Mouse (Mus musculus): ENCODE results near the gene Cdkn2a.

DNA sequence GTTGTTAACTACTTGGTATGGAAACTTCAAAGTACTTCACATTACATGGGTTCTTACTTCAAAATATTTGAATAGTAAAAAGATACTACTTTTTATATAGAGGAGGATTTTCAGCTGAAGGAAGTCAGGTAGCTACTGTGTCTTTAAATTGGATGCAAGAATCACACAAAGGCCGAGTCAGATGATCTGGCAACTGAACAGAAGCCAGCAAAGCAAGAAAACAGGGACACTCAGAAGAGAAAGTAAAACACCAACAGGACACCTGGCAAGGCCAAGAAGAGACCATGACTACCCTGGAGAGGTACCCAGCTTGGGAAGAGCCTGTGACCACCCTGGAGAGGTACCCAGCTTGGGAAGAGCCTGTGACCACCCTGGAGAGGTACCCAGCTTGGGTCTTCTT lies 7.9 kb downstream of the Cdkn2a start:
- TF ChIP-seq CTCF (IDR thresholded peaks at IDR 0.05; ENCODE audit: control insufficient read depth, insufficient read depth, low read length) (no peak), POLR2A (IDR thresholded peaks at IDR 0.05; ENCODE audit: borderline replicate concordance, control insufficient read depth, low read depth, low read length) (no peak)

Measured in bone marrow, adult 2 months (tissue).